Mouse (Mus musculus): Measurements from ENCODE around the gene Lzts2. TPM values are rescaled to one million over a fixed set of nuclear protein-coding genes. Genes with fewer than 3 reads are reported as not detected.

The Lzts2 gene
- total RNA-seq, 1 experiment = 31.9 TPM

DNA sequence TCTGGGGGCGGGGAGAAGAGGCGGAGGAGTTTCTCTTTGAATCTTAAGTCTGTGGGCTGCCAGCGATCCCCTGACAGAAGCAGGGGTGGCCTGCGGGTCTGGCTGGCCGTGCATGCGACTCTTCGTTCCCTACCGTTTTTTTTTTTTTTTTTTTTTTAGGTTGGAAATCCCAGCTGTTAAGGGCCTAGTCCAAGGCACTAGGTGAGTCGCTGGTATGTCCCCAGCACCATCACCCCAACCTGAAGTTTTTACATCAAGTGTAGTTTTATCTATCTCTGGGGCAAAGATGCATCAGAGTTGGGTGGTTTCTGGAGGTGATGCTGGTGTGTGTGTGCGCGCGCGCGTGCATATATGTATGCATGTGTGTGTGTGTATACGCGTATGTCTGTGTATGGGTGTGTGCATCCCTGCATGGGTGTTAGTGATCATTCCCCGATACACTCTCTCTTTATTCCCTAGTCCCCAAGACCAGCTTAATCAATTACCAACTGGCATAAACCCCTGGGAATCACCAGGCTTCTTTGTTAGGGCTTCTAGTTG lies 61.9 kb downstream of the Lzts2 start:
- no peak overlapping the region for H3K9ac ChIP-seq (ENCODE audit: insufficient read depth, low read depth, low read length, poor library complexity, severe bottlenecking)
- TF ChIP-seq ZC3H11A (IDR thresholded peaks at IDR 0.05; ENCODE audit: borderline replicate concordance, low read depth, low read length) (no peak), HCFC1 (IDR thresholded peaks at IDR 0.05; ENCODE audit: borderline replicate concordance, insufficient read depth, low read length) (no peak), CHD2 (IDR thresholded peaks at IDR 0.05; ENCODE audit: low read depth, low read length) (no peak), MAFK (IDR thresholded peaks at IDR 0.05; ENCODE audit: insufficient read depth, low read depth, low read length) (no peak), ZNF384 (IDR thresholded peaks at IDR 0.05; ENCODE audit: low read depth, low read length) (no peak)
- H3K4me1 ChIP-seq (ENCODE audit: control insufficient read depth in 2 of 2, insufficient read depth in 2 of 2, low read length in 2 of 2, poor library complexity in 1 of 2) = peaks cover 0 to 6% of the 10 kb centered on the region in 2 experiments; a peak in 2 of 4 replicates

More for the DNA sequence above, 61.9 kb downstream of the Lzts2 start:
- Histone ChIP-seq H3K36me3 (ENCODE audit: control insufficient read depth, insufficient read depth, low read length, poor library complexity, severe bottlenecking) (no peaks in the 10 kb centered on the region), H3K9me3 (ENCODE audit: control insufficient read depth, insufficient read depth, low read depth, low read length) (no peaks in the 10 kb centered on the region), H3K27ac (ENCODE audit: insufficient read depth, low read depth, low read length, poor library complexity, severe bottlenecking) (no peak overlapping the region), H3K4me3 (ENCODE audit: insufficient read depth in 1 of 2, low read depth in 1 of 2, low read length in 2 of 2, poor library complexity in 1 of 2, severe bottlenecking in 1 of 2) (peak overlapping the region; percentile 48 to 72; a peak in 2 of 4 replicates)
- in situ Hi-C loops (cut with MboI; ENCODE audit: low sequenced_read_pairs in 2 of 2, unreplicated experiment in 2 of 2) = no loop called here
- no peak for DNase-seq (ENCODE audit: low read depth, low spot score)

Other genes starting within 250 kb of the Lzts2 start
- 35.6 and 48.3 TPM in 2 replicates for gene Slf2, start 83.3 kb upstream of the Lzts2 start, total RNA-seq (2012; rRNA removed)
- 3.8 and 7.3 TPM in 2 replicates for gene Sema4g, start 25.3 kb upstream of the Lzts2 start, total RNA-seq (2012; rRNA removed)
- 27.2 and 28.5 TPM in 2 replicates for gene Twnk, start 8.8 kb upstream of the Lzts2 start, total RNA-seq (2012; rRNA removed)
- 50.0 and 62.7 TPM in 2 replicates for gene Mrpl43, start 8.0 kb upstream of the Lzts2 start, total RNA-seq (2012; rRNA removed)
- 0.45 and 1.5 TPM in 2 replicates for gene Pdzd7, start 31.3 kb downstream of the Lzts2 start, total RNA-seq (2012; rRNA removed)
- gene Sfxn3, start 33.1 kb downstream of the Lzts2 start, total RNA-seq (2012; rRNA removed) = 4.0 and 7.1 TPM in 2 replicates
- 0.63 and 1.2 TPM in 2 replicates for gene Kazald1, start 60.8 kb downstream of the Lzts2 start, total RNA-seq (2012; rRNA removed)
- 0.21 and 0.36 TPM in 2 replicates for gene Tlx1, start 136.3 kb downstream of the Lzts2 start, total RNA-seq (2012; rRNA removed)
- gene Lbx1, start 221.4 kb downstream of the Lzts2 start, total RNA-seq (2012; rRNA removed) = 0.16 and 0.22 TPM in 2 replicates

Measured in ES-E14 (cell line).